Mouse (Mus musculus) limb, embryonic 13.5 days (tissue): ENCODE data around the gene Eif3l. TPM values are rescaled to one million over a fixed set of nuclear protein-coding genes. Genes with fewer than 3 reads are reported as not detected.

Experiments used
- ATAC-seq: fragments of 200-750 bp; cut with Nextera tagmentation; 2 replicates; pipeline ENCODE4 v1.8.0; 2017; ENCODE audit warnings: low read depth, moderate number of reproducible peaks, moderate TSS enrichment; ENCODE audit not compliant: low FRiP score
- H3K27ac ChIP-seq: fragments of 300-500 bp; sonication (generic); 2 replicates; pipeline ENCODE4 v1.5.1; 2015; ENCODE audit warnings: inconsistent platforms, mild to moderate bottlenecking, moderate library complexity
- H3K27me3 ChIP-seq: fragments of 300-500 bp; sonication (generic); 2 replicates; pipeline ENCODE4 v1.6.1; 2015; ENCODE audit warnings: mild to moderate bottlenecking, inconsistent platforms
- H3K36me3 ChIP-seq: fragments of 300-500 bp; sonication (generic); 2 replicates; pipeline ENCODE4 v1.6.1; 2015; ENCODE audit warnings: inconsistent platforms, mild to moderate bottlenecking, moderate library complexity
- H3K4me1 ChIP-seq: fragments of 300-500 bp; sonication (generic); 2 replicates; pipeline ENCODE4 v1.6.1; 2015; ENCODE audit warnings: inconsistent platforms
- H3K4me2 ChIP-seq: fragments of 300-500 bp; sonication (generic); replicated peaks from 2 replicates; pipeline ENCODE4 v1.6.1; 2015; ENCODE audit warnings: inconsistent platforms, mild to moderate bottlenecking, moderate library complexity
- H3K4me3 ChIP-seq: fragments of 300-500 bp; sonication (generic); 2 replicates; pipeline ENCODE4 v1.5.1; 2015; ENCODE audit warnings: moderate library complexity, mild to moderate bottlenecking, inconsistent platforms
- H3K9ac ChIP-seq: fragments of 300-500 bp; sonication (generic); 2 replicates; pipeline ENCODE4 v1.6.1; 2015; ENCODE audit warnings: mild to moderate bottlenecking, inconsistent platforms
- H3K9me3 ChIP-seq: fragments of 300-500 bp; sonication (generic); 2 replicates; pipeline ENCODE4 v1.6.1; 2016; ENCODE audit warnings: inconsistent platforms
- WGBS: fragments of 180-500 bp; shearing (Covaris S2); methylation state at CpG from one replicate; pipeline ENCODE4 v1.1.7; 2015; 5-methylcytosine and 5-hydroxymethylcytosine counted together
- polyA plus RNA-seq: library from polyadenylated mRNA; unstranded; fragments of >200 nt; fragmentation: Nextera tagmentation; extraction: Ambion mirVana; gene quantifications from 2 replicates; pipeline ENCODE4 v1.2.1, GENCODE M21; 2015

Gene Eif3l
- polyA plus RNA-seq, 1 experiment from 2014 or later, result 229 TPM

DNA sequence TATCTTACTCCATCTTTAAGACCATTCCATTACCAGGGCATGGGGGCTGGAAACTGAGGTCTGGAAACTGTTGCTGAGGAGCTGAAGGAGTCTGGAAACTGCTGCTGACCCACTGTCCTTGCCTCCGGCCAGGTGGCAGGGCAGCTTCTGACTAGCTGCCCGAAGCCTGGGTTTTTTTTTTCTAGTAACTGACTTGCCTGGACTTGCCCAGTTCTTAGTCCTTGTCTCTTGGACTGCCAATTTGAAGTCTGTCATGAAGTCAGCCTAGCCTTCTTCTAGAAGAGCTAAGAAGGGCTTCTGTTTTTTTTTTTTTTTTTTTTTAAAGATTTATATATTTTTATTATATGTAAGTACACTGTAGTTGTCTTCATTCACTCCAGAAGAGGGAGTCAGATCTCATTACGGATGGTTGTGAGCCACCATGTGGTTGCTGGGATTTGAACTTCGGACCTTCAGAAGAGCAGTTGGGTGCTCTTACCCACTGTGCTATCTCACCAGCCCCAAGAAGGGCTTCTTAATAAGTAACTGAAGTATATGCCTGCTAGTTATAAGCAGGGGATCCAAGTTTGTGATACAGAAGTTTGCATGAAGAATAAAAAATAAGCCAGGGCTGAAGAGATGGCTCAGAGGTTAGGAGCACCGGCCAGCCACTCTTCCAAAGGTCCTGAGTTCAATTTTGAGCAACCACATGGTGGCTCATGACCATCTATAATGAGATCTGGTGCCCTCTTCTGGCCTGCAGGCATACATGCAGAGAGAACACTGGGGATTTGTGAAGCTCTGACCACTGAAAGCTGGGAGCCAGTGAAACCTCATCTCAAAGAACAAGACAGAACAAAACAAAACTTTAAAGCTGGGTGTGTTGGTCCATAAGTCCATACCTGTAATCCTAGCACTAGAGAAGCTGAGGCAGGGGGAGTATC, 3.6 kb upstream of the Eif3l start:
- H3K27me3 ChIP-seq, result no peaks in the 10 kb centered on the region
- H3K36me3 ChIP-seq, result no peaks in the 10 kb centered on the region
- H3K27ac ChIP-seq, result no peak overlapping the region
- no peak for ATAC-seq
- no peak overlapping the region for H3K4me2 ChIP-seq
- H3K4me3 ChIP-seq, result no peak overlapping the region
- H3K4me1 ChIP-seq, result peaks cover 18% of the 10 kb centered on the region
- no peak overlapping the region for H3K9ac ChIP-seq
- H3K9me3 ChIP-seq, result no peaks in the 10 kb centered on the region
- 62% methylated on average over 5 of the region's 5 CpGs for WGBS

GRCm38 (mm10) chr15:79073752-79074151, 1.2 kb upstream of the Eif3l start:
- no peaks in the 10 kb centered on the region for H3K27me3 ChIP-seq
- no peak overlapping the region for H3K27ac ChIP-seq
- no peak overlapping the region for H3K4me2 ChIP-seq
- no peak overlapping the region for H3K9ac ChIP-seq
- ATAC-seq, result no peak
- H3K4me3 ChIP-seq, result no peak overlapping the region
- peaks cover 16% of the 10 kb centered on the region for H3K4me1 ChIP-seq
- H3K36me3 ChIP-seq, result peaks cover 24% of the 10 kb centered on the region
- H3K9me3 ChIP-seq, result no peaks in the 10 kb centered on the region

DNA sequence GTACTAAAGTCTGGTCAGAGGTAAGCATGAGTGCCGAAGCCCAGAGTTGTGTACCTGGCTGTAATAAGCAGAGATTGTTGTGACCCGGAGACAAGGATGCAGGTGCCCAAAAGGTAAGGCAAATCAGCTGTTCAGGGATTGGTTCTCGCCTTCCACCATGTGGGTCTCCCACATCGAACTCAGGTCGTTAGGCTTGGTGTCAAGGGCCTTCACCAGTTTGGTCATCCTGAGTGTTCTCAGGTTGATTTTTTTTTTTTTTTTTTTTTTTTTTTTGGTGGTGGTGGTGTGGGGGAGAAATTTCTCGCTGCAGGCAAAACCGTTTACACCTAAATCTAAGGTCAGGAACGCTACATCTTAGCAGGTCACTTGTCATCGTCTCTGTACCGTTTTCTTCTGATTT, 533 bp upstream of the Eif3l start:
- H3K9ac ChIP-seq, result peak overlapping the region; percentile 85
- no peak for ATAC-seq

GRCm38 (mm10) chr15:79075658-79076365, 833 bp downstream of the Eif3l start:
- Histone ChIP-seq H3K27ac (no peak overlapping the region; the same call in 1 of the 2 replicates), H3K36me3 (peaks cover 42% of the 10 kb centered on the region), H3K4me3 (peak overlapping the region; percentile 96), H3K9me3 (no peaks in the 10 kb centered on the region), H3K4me1 (peaks cover 16% of the 10 kb centered on the region), H3K27me3 (no peaks in the 10 kb centered on the region), H3K9ac (peak overlapping the region; percentile 85), H3K4me2 (peak overlapping the region; percentile 88)
- 37% methylated on average over 15 of the region's 15 CpGs for WGBS
- ATAC-seq, result no peak

More for the DNA sequence above, 533 bp upstream of the Eif3l start:
- peaks cover 31% of the 10 kb centered on the region for H3K36me3 ChIP-seq
- H3K27me3 ChIP-seq, result no peaks in the 10 kb centered on the region
- WGBS, result 40% methylated on average over 10 of the region's 10 CpGs
- H3K4me1 ChIP-seq, result peaks cover 16% of the 10 kb centered on the region
- no peaks in the 10 kb centered on the region for H3K9me3 ChIP-seq
- peak overlapping the region; percentile 88 for H3K4me2 ChIP-seq
- H3K27ac ChIP-seq, result peak overlapping the region; percentile 74; the same call in 1 of the 2 replicates
- H3K4me3 ChIP-seq, result peak overlapping the region; percentile 96

DNA sequence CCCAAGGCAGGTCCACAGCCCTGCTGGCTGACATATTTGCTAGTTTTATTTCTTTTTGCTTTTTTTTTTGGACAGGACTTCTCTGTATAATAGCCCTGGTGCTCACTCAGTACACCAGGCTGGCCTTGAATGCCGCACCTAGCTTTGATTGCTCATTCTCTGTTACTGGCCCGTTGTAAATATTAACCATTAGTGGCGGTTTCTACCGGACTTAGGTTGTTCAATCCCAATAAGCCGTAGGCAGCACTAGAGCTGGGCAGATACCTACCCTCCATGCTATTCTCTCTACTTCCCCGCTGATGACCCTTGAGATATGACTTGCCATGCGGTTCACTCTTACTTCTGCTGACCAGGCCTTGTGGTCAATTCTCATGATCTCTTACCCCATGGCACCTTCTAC, 4.6 kb downstream of the Eif3l start:
- no peaks in the 10 kb centered on the region for H3K9me3 ChIP-seq
- WGBS, result 96% methylated on average over 7 of the region's 7 CpGs
- H3K36me3 ChIP-seq, result peaks cover 80% of the 10 kb centered on the region

GRCm38 (mm10) chr15:79092284-79092683, 17.3 kb downstream of the Eif3l start:
- Histone ChIP-seq H3K4me2 (no peak overlapping the region), H3K4me3 (no peak overlapping the region), H3K9me3 (no peaks in the 10 kb centered on the region), H3K27me3 (no peaks in the 10 kb centered on the region), H3K36me3 (peaks cover 88% of the 10 kb centered on the region), H3K4me1 (peaks cover 2% of the 10 kb centered on the region), H3K9ac (no peak overlapping the region; the same call in 1 of the 2 replicates), H3K27ac (no peak overlapping the region)
- no peak for ATAC-seq
- WGBS, result 90% methylated on average over 6 of the region's 6 CpGs

More for the DNA sequence above, 4.6 kb downstream of the Eif3l start:
- Histone ChIP-seq H3K4me2 (no peak overlapping the region), H3K9ac (no peak overlapping the region), H3K4me3 (no peak overlapping the region), H3K4me1 (peaks cover 12% of the 10 kb centered on the region), H3K27ac (no peak overlapping the region), H3K27me3 (no peaks in the 10 kb centered on the region)
- no peak for ATAC-seq

DNA sequence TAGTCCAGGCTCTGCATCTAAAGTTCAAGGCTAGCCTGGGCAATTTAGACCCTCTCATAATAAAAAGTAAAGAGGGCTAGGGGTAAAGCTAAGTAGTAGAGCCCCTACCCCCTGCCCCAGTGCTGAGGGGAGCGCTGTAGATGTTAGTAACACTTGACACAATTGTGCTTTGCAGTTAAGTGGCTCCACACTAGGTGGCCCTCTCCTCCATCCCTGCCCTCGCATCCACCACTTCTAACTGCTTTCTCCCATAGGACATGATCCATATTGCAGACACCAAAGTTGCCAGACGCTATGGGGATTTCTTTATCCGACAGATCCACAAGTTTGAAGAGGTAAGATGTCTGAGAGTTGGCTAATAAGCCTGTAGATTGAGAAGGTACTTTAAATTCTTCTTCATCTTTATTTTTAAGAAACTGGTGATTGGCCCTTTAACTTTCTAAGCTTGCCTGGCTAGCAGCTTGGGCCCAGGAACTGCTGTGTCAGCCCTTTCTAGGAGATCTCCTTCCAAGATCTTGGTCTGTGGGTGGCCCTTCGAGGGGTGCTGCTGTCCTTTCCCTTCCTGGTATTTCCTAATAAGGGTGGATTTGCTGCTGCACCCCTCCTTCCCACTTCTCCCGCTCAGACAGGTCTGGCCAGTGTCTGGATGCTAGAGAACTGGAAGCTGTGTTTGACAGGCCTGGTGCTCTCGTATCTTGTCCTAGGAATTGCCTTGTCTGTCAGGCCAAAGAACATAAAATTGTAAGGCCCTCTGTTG, 18.3 kb downstream of the Eif3l start:
- Histone ChIP-seq H3K4me1 (peaks cover 12% of the 10 kb centered on the region), H3K27ac (no peak overlapping the region), H3K36me3 (peaks cover 81% of the 10 kb centered on the region), H3K4me2 (no peak overlapping the region), H3K4me3 (no peak overlapping the region), H3K9me3 (no peaks in the 10 kb centered on the region), H3K27me3 (no peaks in the 10 kb centered on the region), H3K9ac (no peak overlapping the region)
- 72% methylated on average over 7 of the region's 7 CpGs for WGBS
- no peak for ATAC-seq

DNA sequence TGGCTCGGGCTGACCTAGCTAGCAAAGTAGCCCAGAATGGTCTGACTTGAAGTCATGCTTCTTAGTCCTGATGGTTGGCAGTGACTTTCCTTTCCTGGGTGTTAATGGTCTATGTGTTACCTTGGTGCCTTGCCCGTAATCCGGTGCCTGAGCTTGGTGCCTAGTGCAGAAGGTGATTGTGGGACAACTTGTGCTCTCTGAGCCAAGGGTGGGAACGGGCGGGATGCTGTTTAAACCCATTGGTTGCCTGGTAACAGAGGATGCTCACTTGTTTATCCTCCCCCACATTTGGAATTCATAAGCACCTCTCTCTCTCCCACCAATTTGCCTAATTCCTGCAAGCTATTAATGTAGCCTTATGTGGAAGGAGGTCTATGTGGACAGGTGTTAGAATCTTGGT, 20.5 kb downstream of the Eif3l start:
- WGBS, result 85% methylated on average over 5 of the region's 5 CpGs
- H3K36me3 ChIP-seq, result peaks cover 59% of the 10 kb centered on the region

DNA sequence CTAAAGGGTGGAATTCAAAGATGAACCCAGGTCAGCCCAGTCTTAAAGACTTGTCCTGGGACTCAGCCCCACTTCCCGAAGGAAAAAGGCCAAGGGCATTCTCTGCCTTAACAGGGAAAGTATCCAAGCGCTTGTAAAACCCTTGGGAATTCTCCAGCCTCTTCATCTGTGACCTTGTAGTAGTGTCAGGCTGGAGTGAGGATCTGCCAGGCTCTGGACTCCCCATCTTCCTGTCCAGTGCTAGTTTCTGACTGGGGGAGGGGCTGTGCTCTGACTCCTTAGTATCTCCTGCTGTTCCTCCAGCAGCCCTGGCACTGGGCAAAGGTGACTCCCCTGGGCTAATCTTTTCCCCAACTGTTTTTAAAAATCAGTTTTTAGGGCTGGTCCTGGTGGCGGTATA, 21.6 kb downstream of the Eif3l start:
- 73% methylated on average over 3 of the region's 3 CpGs for WGBS

More for the DNA sequence above, 20.5 kb downstream of the Eif3l start:
- Histone ChIP-seq H3K9me3 (no peaks in the 10 kb centered on the region), H3K27ac (no peak overlapping the region), H3K9ac (no peak overlapping the region), H3K4me1 (peaks cover 32% of the 10 kb centered on the region), H3K4me2 (no peak overlapping the region), H3K4me3 (no peak overlapping the region), H3K27me3 (no peaks in the 10 kb centered on the region)
- ATAC-seq, result no peak

GRCm38 (mm10) chr15:79097135-79097534, 22.2 kb downstream of the Eif3l start:
- H3K4me2 ChIP-seq, result 0 out of 2 replicates have a peak overlapping the region, but pooled peaks have one; percentile 9
- H3K4me1 ChIP-seq, result peaks cover 44% of the 10 kb centered on the region
- no peak overlapping the region for H3K4me3 ChIP-seq
- no peaks in the 10 kb centered on the region for H3K9me3 ChIP-seq
- no peaks in the 10 kb centered on the region for H3K27me3 ChIP-seq
- H3K27ac ChIP-seq, result peak overlapping the region; percentile 53
- H3K9ac ChIP-seq, result no peak overlapping the region
- ATAC-seq, result no peak
- 24% methylated on average over 2 of the region's 2 CpGs for WGBS
- H3K36me3 ChIP-seq, result peaks cover 43% of the 10 kb centered on the region

More for the DNA sequence above, 21.6 kb downstream of the Eif3l start:
- Histone ChIP-seq H3K4me3 (no peak overlapping the region), H3K36me3 (peaks cover 48% of the 10 kb centered on the region), H3K27me3 (no peaks in the 10 kb centered on the region), H3K9me3 (no peaks in the 10 kb centered on the region), H3K4me1 (peaks cover 41% of the 10 kb centered on the region), H3K27ac (no peak overlapping the region), H3K9ac (no peak overlapping the region), H3K4me2 (no peak overlapping the region)
- ATAC-seq, result no peak

DNA sequence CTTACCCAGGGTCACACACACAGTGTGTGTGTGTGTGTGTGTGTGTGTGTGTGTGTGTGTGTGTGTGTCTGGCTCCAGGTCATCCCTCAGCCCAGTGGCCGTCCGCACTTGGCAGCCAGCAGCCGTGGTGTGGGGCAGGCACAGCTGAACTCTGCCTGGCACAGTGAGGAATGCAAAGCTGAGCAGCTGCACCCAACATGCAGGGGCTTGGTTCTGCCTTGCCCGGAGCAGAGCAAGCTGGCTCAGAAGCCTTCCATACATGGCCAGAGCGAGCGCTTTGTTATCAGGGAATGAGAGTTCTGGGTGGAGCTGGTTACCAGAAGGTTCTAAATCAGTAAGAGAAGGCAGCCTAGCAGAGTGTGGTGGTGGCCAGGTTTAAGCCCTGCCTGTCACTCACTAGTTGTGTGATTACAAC, 22.6 kb downstream of the Eif3l start:
- Histone ChIP-seq H3K27me3 (no peaks in the 10 kb centered on the region), H3K9ac (no peak overlapping the region), H3K36me3 (peaks cover 38% of the 10 kb centered on the region), H3K4me2 (0 out of 2 replicates have a peak overlapping the region, but pooled peaks have one; percentile 9), H3K4me1 (peaks cover 44% of the 10 kb centered on the region), H3K4me3 (no peak overlapping the region), H3K9me3 (no peaks in the 10 kb centered on the region), H3K27ac (peak overlapping the region; percentile 53)
- WGBS, result 45% methylated on average over 6 of the region's 6 CpGs
- ATAC-seq, result peak; percentile 64; the same call in 1 of the 2 replicates
